Mouse (Mus musculus) heart, postnatal 0 days (tissue): Measurements from ENCODE around the gene Mief1. TPM values are rescaled to one million over a fixed set of nuclear protein-coding genes. Genes with fewer than 3 reads are reported as not detected.
A peak's percentile ranks its signal among the peaks of the same experiment; 100 is the strongest.

Experiments used
- ATAC-seq: fragments of 200-750 bp; cut with Nextera tagmentation; 2 replicates; pipeline ENCODE4 v1.8.0; 2017; ENCODE audit warnings: low read depth, moderate number of reproducible peaks, moderate library complexity; ENCODE audit not compliant: insufficient read depth
- DNase-seq: peaks from one replicate; pipeline ENCODE4 v3.0.0-alpha.2; 2016; ENCODE audit warnings: low spot score
- H3K27ac ChIP-seq: fragments of 300-500 bp; sonication (generic); 2 replicates; pipeline ENCODE4 v1.5.1; 2014; ENCODE audit warnings: low read depth, mild to moderate bottlenecking
- H3K27me3 ChIP-seq: fragments of 300-500 bp; sonication (generic); 2 replicates; pipeline ENCODE4 v1.6.1; 2014; ENCODE audit warnings: low read length, mixed read lengths; ENCODE audit not compliant: control insufficient read depth, insufficient read depth
- H3K36me3 ChIP-seq: fragments of 300-500 bp; sonication (generic); replicated peaks from 2 replicates; pipeline ENCODE4 v1.6.1; 2014; ENCODE audit warnings: low read length, mixed read lengths; ENCODE audit not compliant: control insufficient read depth, insufficient read depth
- H3K4me1 ChIP-seq: fragments of 300-500 bp; sonication (generic); 2 replicates; pipeline ENCODE4 v1.6.1; 2014; ENCODE audit warnings: antibody characterized with exemption; ENCODE audit not compliant: control insufficient read depth, insufficient read depth
- H3K4me2 ChIP-seq: fragments of 300-500 bp; sonication (generic); 2 replicates; pipeline ENCODE4 v1.6.1; 2014; ENCODE audit warnings: low read depth, mild to moderate bottlenecking, low read length, moderate library complexity
- H3K4me3 ChIP-seq: fragments of 300-500 bp; sonication (generic); 2 replicates; pipeline ENCODE4 v1.5.1; 2014; ENCODE audit warnings: low read depth, low read length
- H3K9ac ChIP-seq: fragments of 300-500 bp; sonication (generic); replicated peaks from 2 replicates; pipeline ENCODE4 v1.6.1; 2014; ENCODE audit warnings: low read depth, low read length, mixed read lengths
- H3K9me3 ChIP-seq: fragments of 300-500 bp; sonication (generic); replicated peaks from 2 replicates; pipeline ENCODE4 v1.6.1; 2016; ENCODE audit warnings: low read length; ENCODE audit not compliant: control insufficient read depth
- CTCF ChIP-seq: IDR thresholded peaks from 2 replicates; pipeline ENCODE4 v1.5.1; 2016; ENCODE audit warnings: antibody characterized with exemption, control low read depth, low read depth
- EP300 ChIP-seq: IDR thresholded peaks from 2 replicates; pipeline ENCODE4 v1.6.1; 2016; ENCODE audit warnings: antibody characterized with exemption, low read depth
- WGBS: fragments of 180-500 bp; shearing (Covaris S2); extraction: QIAGEN DNeasy Blood & Tissue Kit; methylation state at CpG from one replicate; pipeline ENCODE4 v1.1.7; 2014; 5-methylcytosine and 5-hydroxymethylcytosine counted together
- polyA plus RNA-seq: library from polyadenylated mRNA; unstranded; fragments of >200 nt; fragmentation: Nextera tagmentation; extraction: Ambion mirVana; gene quantifications from 2 replicates; pipeline ENCODE4 v1.2.1, GENCODE M21; 2015
- total RNA-seq: library from RNA; depleted of rRNA; stranded (reverse); fragments of >200 nt; gene quantifications from 2 replicates; pipeline ENCODE4 v1.2.3, GENCODE M21; 2014; ENCODE audit warnings: low replicate concordance

Gene Mief1
- total and polyA plus RNA-seq, 2 experiments from 2014 or later: 17.8 to 39.8 TPM

GRCm38 (mm10) chr15:80255646-80256121 lies 21.9 kb downstream of the Mief1 start:
- peaks cover 33% of the 10 kb centered on the region for H3K4me1 ChIP-seq
- no peak; the same call in 1 of the 2 replicates for TF ChIP-seq EP300
- no peak for TF ChIP-seq CTCF

GRCm38 (mm10) chr15:80256242-80256641 lies 22.4 kb downstream of the Mief1 start:
- WGBS: 3% methylated on average over 16 of the region's 16 CpGs
- Histone ChIP-seq H3K9me3 (no peaks in the 10 kb centered on the region), H3K9ac (peak overlapping the region; percentile 97), H3K27ac (peak overlapping the region; percentile 98), H3K4me3 (peak overlapping the region; percentile 79), H3K4me1 (peaks cover 28% of the 10 kb centered on the region; the same call in 1 of the 2 replicates), H3K27me3 (no peaks in the 10 kb centered on the region), H3K4me2 (peak overlapping the region; percentile 95), H3K36me3 (peaks cover 34% of the 10 kb centered on the region)
- DNase-seq: no peak
- ATAC-seq: no peak
- TF ChIP-seq EP300: no peak
- TF ChIP-seq CTCF: no peak

More at GRCm38 (mm10) chr15:80255646-80256121, 21.9 kb downstream of the Mief1 start:
- Histone ChIP-seq H3K9ac (peak overlapping the region; percentile 97), H3K4me2 (peak overlapping the region; percentile 95), H3K27ac (peak overlapping the region; percentile 98), H3K4me3 (peak overlapping the region; percentile 79), H3K36me3 (peaks cover 34% of the 10 kb centered on the region), H3K9me3 (no peaks in the 10 kb centered on the region), H3K27me3 (no peaks in the 10 kb centered on the region)
- ATAC-seq (peak; percentile 70), DNase-seq (peak; percentile 94)
- under 1% methylated on average over 50 of the region's 51 CpGs for WGBS

- WGBS: 45% methylated on average over 12 of the region's 12 CpGs
Observed at GRCm38 (mm10) chr15:80256656-80257601, 23.1 kb downstream of the Mief1 start.

GRCm38 (mm10) chr15:80257602-80258239 lies 23.9 kb downstream of the Mief1 start:
- no peak for DNase-seq
- no peak overlapping the region for H3K9ac ChIP-seq

More at GRCm38 (mm10) chr15:80256656-80257601, 23.1 kb downstream of the Mief1 start:
- H3K27me3 ChIP-seq: no peaks in the 10 kb centered on the region
- ATAC-seq (no peak), DNase-seq (no peak)
- peak overlapping the region; percentile 97 for H3K9ac ChIP-seq
- H3K4me3 ChIP-seq: peak overlapping the region; percentile 79
- H3K4me1 ChIP-seq: peaks cover 21% of the 10 kb centered on the region; the same call in 1 of the 2 replicates
- TF ChIP-seq CTCF: no peak
- TF ChIP-seq EP300: 0 out of 2 replicates have a peak, but pooled peaks have one; percentile 17
- H3K36me3 ChIP-seq: peaks cover 34% of the 10 kb centered on the region
- H3K4me2 ChIP-seq: peak overlapping the region; percentile 95
- H3K27ac ChIP-seq: peak overlapping the region; percentile 98
- no peaks in the 10 kb centered on the region for H3K9me3 ChIP-seq

More at GRCm38 (mm10) chr15:80257602-80258239, 23.9 kb downstream of the Mief1 start:
- Histone ChIP-seq H3K9me3 (no peaks in the 10 kb centered on the region), H3K27me3 (no peaks in the 10 kb centered on the region), H3K36me3 (peaks cover 34% of the 10 kb centered on the region), H3K27ac (peak overlapping the region; percentile 50), H3K4me3 (peak overlapping the region; percentile 79; the same call in 1 of the 2 replicates), H3K4me2 (peak overlapping the region; percentile 95), H3K4me1 (peaks cover 20% of the 10 kb centered on the region; the same call in 1 of the 2 replicates)
- ATAC-seq: no peak
- WGBS: 19% methylated on average over 4 of the region's 4 CpGs
- TF ChIP-seq CTCF: no peak
- no peak for TF ChIP-seq EP300
